Mouse (Mus musculus) embryonic fibroblast, embryonic 13.5 days (primary cell): ENCODE results near the gene Erf.

Experiments
- CTCF ChIP-seq: IDR thresholded peaks from 2 replicates; pipeline ENCODE4 v1.5.1; 2011; ENCODE audit warnings: mild to moderate bottlenecking, control low read depth, low read length, moderate library complexity, borderline replicate concordance; ENCODE audit not compliant: insufficient read depth
- POLR2A ChIP-seq: IDR thresholded peaks from 2 replicates; pipeline ENCODE4 v1.6.1; 2011; ENCODE audit warnings: low read depth, mild to moderate bottlenecking, control low read depth, low read length, moderate library complexity

GRCm38 (mm10) chr7:25271651-25272444, 21.3 kb upstream of the Erf start:
- TF ChIP-seq CTCF (no peak), POLR2A (no peak)
